In genomic region chr12:70825651-70826317, GRCm38 (mm10) we compare ENCODE assay signal across 8 mouse cellular contexts. TPM values are rescaled to one million over a fixed set of nuclear protein-coding genes. Genes with fewer than 3 reads are reported as not detected.
DNase-seq lines count a peak whose midpoint lies in the region; ATAC-seq and TF ChIP-seq lines count a peak whose summit lies in the region.

No protein-coding gene starts in this region.

- H3K79me3 ChIP-seq in C2C12 (ENCODE audit: low read depth), result peaks cover 49% of the 10 kb centered on the region

- H3K79me2 ChIP-seq in C2C12 (ENCODE audit: control insufficient read depth, insufficient read depth), result peaks cover 53% of the 10 kb centered on the region

- H3K27me3 ChIP-seq in C2C12 (ENCODE audit: control insufficient read depth, insufficient read depth, insufficient read length), result no peaks in the 10 kb centered on the region

- no peak for DNase-seq in frontal cortex, adult 2 months (ENCODE audit: extremely low spot score in 1 of 2, low spot score in 1 of 2)
- peak; percentile 66 for DNase-seq in cerebellum, adult 8-10 months
- peak; percentile 35 to 70 for DNase-seq in gastrocnemius, postnatal 36 days
- DNase-seq in kidney, postnatal 4 days, result peak; percentile 70 to 82
- DNase-seq in lung, postnatal 36 days, result peak; percentile 52
- peak; percentile 58 for DNase-seq in testis, postnatal 14 days (ENCODE audit: low spot score)

- ATAC-seq in frontal cortex, adult (ENCODE audit: low TSS enrichment), result peak; percentile 15; the same call in 1 of the 2 replicates

- H3K36me3 ChIP-seq in C2C12 (ENCODE audit: control insufficient read depth, insufficient read depth), result peaks cover 6% of the 10 kb centered on the region

- H3ac ChIP-seq in C2C12 (ENCODE audit: control insufficient read depth, insufficient read length, low read depth), result peak overlapping the region; percentile 90

- TF ChIP-seq CTCF in C2C12 (IDR thresholded peaks at IDR 0.05; ENCODE audit: control insufficient read depth, insufficient read depth, insufficient read length), result no peak

- intact Hi-C loops in gastrocnemius, postnatal 36 days (cut with DNase I), result loop anchor here (5.0 kb wide), 3 partner anchors 57 to 328 kb away; no protein-coding TSS in a partner anchor

- H3K4me3 ChIP-seq in C2C12 (ENCODE audit: insufficient read depth, poor library complexity, severe bottlenecking), result peak overlapping the region; percentile 74

TF ChIP-seq in C2C12, 6 proteins besides CTCF, POLR2A, EP300 and RAD21:
- TF ChIP-seq MYOD1 (IDR thresholded peaks at IDR 0.05; ENCODE audit: control insufficient read depth, insufficient read length, low read depth), result no peak
- TF ChIP-seq USF1 (IDR thresholded peaks at IDR 0.05; ENCODE audit: low read depth), result no peak
- TF ChIP-seq FOSL1 (IDR thresholded peaks at IDR 0.05; ENCODE audit: insufficient read depth, low read length, poor library complexity, severe bottlenecking), result no peak
- no peak for TF ChIP-seq MYOG (IDR thresholded peaks at IDR 0.05; ENCODE audit: control insufficient read depth, extremely low read depth, insufficient read length)

RNA-seq across cellular contexts. Expression of gene Frmd6, which starts 0.5 kb away (rescaled TPM):
- 22.6 and 22.8 TPM in 2 replicates for polyA plus RNA-seq in frontal cortex, adult 2 months (2012; rRNA removed)
- polyA plus RNA-seq in C2C12 (2012; fragmentation: generic; extraction: Trizol), result 29.2 TPM
- total RNA-seq in gastrocnemius, postnatal 36 days (2021), result 10 to 100 TPM; 14.2 to 14.4 TPM

Comparison
In these comparisons a context has a peak if more than half of its experiments do, and no peak if none do; other contexts are left out.
1. DNase-seq: peak in cerebellum, adult 8-10 months (single experiment), gastrocnemius, postnatal 36 days (2 of 2), kidney, postnatal 4 days (2 of 2), lung, postnatal 36 days (single experiment) and testis, postnatal 14 days (single experiment); none in frontal cortex, adult 2 months (0 of 2).